Mouse (Mus musculus) E14TG2a.4 (cell line): ENCODE measurements around the gene Ppp1r10.

Experiments used
- CTCF ChIP-seq: conservative IDR thresholded peaks from 2 replicates; pipeline ENCODE4 v1.5.1; 2014; ENCODE audit warnings: low read length
- NANOG ChIP-seq: IDR thresholded peaks from 2 replicates; pipeline ENCODE4 v1.6.1; 2014; ENCODE audit warnings: borderline replicate concordance, low read length, mixed read lengths
- POU5F1 ChIP-seq: IDR thresholded peaks from 2 replicates; pipeline ENCODE4 v1.6.1; 2014; ENCODE audit warnings: low read length, borderline replicate concordance

DNA sequence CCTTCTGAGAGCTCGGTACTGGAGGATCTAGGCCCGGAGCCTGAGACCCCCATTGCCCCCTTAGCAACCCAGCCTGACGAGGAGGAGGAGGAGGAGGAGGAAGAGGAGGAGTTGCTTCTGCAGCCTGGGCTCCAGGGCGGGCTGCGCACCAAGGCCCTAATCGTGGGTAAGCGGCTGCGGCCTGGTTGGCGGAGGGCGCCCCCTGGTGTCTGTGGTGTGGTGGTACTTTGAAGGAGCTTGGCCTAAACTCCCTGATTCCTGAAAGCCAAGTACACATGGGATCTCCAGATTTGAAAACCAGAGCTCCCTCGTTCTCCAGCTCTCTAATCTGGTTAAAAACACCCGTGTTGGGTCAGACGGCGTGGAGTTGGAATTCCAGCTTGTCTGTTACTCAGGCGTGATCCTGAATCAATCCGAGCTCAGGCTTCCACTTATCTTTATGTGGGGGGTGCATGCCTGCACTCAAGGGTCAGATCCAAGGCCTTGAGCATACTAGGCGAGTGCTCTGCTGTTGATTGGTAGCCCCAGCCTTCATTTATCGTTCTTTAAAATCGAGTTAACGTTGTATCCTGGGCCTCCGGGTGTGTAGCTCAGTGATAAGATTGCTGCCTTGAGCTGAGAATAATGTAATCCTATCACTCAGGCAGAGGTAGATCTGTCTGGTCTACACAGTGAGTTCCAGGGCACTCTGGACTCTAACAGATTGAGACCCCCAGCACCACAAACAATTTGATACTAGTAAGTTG lies 42.3 kb upstream of the Ppp1r10 start:
- peak; percentile 64 for TF ChIP-seq CTCF
- no peak for TF ChIP-seq NANOG
- TF ChIP-seq POU5F1 = no peak
